Mouse (Mus musculus): ENCODE data around the gene Ppp1ca. TPM values are rescaled to one million over a fixed set of nuclear protein-coding genes. Genes with fewer than 3 reads are reported as not detected.
A peak's percentile ranks its signal among the peaks of the same experiment; 100 is the strongest.

The Ppp1ca gene
- polyA plus RNA-seq, 1 experiment from 2014 or later, result 587 TPM

DNA sequence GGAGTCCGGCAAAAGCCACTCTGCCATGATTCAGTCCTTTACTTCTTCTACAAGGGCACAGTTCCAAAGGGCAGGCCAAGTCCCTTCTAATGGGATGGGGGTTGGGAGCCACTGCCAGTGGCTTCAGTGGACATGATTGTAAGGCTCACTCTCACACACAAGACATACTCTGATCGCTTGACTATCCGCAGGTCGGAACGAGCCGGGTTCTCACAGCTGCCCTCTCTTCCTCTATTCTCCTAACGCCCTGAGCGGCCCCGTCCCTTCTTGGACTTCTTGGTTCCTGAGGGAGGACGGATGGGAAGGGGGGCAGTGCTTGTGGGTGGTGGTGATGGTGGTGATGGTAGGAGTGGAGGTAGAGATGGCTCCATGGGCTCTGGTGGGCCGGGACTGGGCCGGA, 35.1 kb upstream of the Ppp1ca start:
- H3K4me1 ChIP-seq (replicated peaks), result 0 out of 2 replicates have a peak, but pooled peaks cover under 1% of the 10 kb centered on the region
- no peaks in the 10 kb centered on the region for H3K27me3 ChIP-seq
- no peak overlapping the region for H3K9ac ChIP-seq
- H3K36me3 ChIP-seq, result peaks cover 38% of the 10 kb centered on the region
- no peak overlapping the region for H3K4me3 ChIP-seq
- H3K9me3 ChIP-seq, result no peaks in the 10 kb centered on the region
- no peak overlapping the region for H3K4me2 ChIP-seq
- no peak overlapping the region for H3K27ac ChIP-seq (replicated peaks)
- ATAC-seq (ENCODE audit: low FRiP score, low read depth), result no peak
- WGBS, result 92% methylated on average over 12 of the region's 12 CpGs

DNA sequence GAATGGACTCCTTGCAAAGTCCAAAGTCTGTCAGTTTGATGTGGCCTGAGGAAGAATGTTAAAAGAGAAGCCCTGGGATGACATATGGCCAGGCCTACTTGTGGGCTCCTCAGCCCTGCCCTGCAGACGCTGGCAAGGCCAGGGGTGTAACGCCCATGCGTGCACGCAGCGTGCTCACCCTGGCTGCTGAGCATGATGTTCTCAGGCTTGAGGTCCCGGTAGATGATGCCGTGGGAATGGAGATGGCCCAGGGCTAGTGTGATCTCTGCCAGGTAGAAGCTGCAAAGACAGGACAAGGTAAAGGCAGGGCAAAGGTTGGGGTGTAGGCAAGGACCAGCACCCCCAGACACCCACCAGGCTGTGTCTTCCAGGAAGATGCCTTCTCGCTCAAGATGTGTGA, 32.8 kb upstream of the Ppp1ca start:
- no peaks in the 10 kb centered on the region for H3K9me3 ChIP-seq

GRCm38 (mm10) chr19:4162646-4163542, 29.0 kb upstream of the Ppp1ca start, which contains the start of gene Rps6kb2:
Rps6kb2 (minus strand) TSS chr19:4163354.
- peak within 1 kb of the TSS; percentile 74 for H3K27ac ChIP-seq (replicated peaks)
- no peaks in the 10 kb centered on the region for H3K9me3 ChIP-seq
- 7% methylated on average over 42 of the region's 42 CpGs for WGBS
- peaks cover 20% of the 10 kb centered on the region for H3K4me1 ChIP-seq (replicated peaks)
- ATAC-seq (ENCODE audit: low FRiP score, low read depth), result peak; percentile 91
- peaks cover 27% of the 10 kb centered on the region for H3K36me3 ChIP-seq
- peak within 1 kb of the TSS; percentile 96 for H3K4me2 ChIP-seq
- H3K9ac ChIP-seq, result peak within 1 kb of the TSS; percentile 74
- no peaks in the 10 kb centered on the region for H3K27me3 ChIP-seq
- H3K4me3 ChIP-seq, result peak within 1 kb of the TSS; percentile 69

More for the DNA sequence above, 32.8 kb upstream of the Ppp1ca start:
- ATAC-seq (ENCODE audit: low FRiP score, low read depth), result no peak
- no peak overlapping the region for H3K4me3 ChIP-seq
- no peaks in the 10 kb centered on the region for H3K27me3 ChIP-seq
- H3K4me2 ChIP-seq, result no peak overlapping the region
- H3K4me1 ChIP-seq (replicated peaks), result peaks cover 18% of the 10 kb centered on the region
- WGBS, result 98% methylated on average over 8 of the region's 8 CpGs
- H3K27ac ChIP-seq (replicated peaks), result no peak overlapping the region
- H3K9ac ChIP-seq, result no peak overlapping the region
- H3K36me3 ChIP-seq, result peaks cover 38% of the 10 kb centered on the region

DNA sequence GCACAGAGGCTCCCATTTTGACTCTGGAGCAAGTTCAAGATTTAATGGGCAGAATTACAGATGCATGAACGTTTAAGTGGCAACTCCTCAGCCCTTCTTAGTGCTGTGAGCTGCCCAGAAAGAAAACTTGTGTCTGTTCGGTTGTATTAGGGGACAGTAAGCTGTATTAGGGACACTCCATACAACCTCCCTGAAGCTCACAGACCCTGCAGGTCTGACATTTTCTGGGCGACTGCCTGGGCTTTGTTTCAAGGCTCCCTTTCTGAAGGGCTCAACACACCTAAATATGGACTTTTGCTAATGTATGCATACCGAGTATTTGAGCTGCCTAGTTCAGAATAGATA, 28.4 kb upstream of the Ppp1ca start:
- no peaks in the 10 kb centered on the region for H3K9me3 ChIP-seq
- peak overlapping the region; percentile 74 for H3K27ac ChIP-seq (replicated peaks)
- no peaks in the 10 kb centered on the region for H3K27me3 ChIP-seq
- peaks cover 20% of the 10 kb centered on the region for H3K4me1 ChIP-seq (replicated peaks)
- peak overlapping the region; percentile 69 for H3K4me3 ChIP-seq
- WGBS, result 40% methylated on average over 4 of the region's 4 CpGs
- ATAC-seq (ENCODE audit: low FRiP score, low read depth), result peak; percentile 35; the same call in 1 of the 2 replicates
- peaks cover 21% of the 10 kb centered on the region for H3K36me3 ChIP-seq
- peak overlapping the region; percentile 74 for H3K9ac ChIP-seq
- H3K4me2 ChIP-seq, result peak overlapping the region; percentile 96

- no peak overlapping the region for H3K4me2 ChIP-seq
- WGBS, result 78% methylated on average over 3 of the region's 3 CpGs
- peaks cover 20% of the 10 kb centered on the region for H3K4me1 ChIP-seq (replicated peaks)
- H3K27me3 ChIP-seq, result no peaks in the 10 kb centered on the region
- no peak overlapping the region for H3K9ac ChIP-seq
- no peak overlapping the region for H3K4me3 ChIP-seq
- no peak for ATAC-seq (ENCODE audit: low FRiP score, low read depth)
- H3K36me3 ChIP-seq, result peaks cover 15% of the 10 kb centered on the region
- peak overlapping the region; percentile 74 for H3K27ac ChIP-seq (replicated peaks)
- H3K9me3 ChIP-seq, result no peaks in the 10 kb centered on the region
Measured at GRCm38 (mm10) chr19:4164100-4164499, 27.8 kb upstream of the Ppp1ca start.

GRCm38 (mm10) chr19:4164721-4165120, 27.1 kb upstream of the Ppp1ca start:
- Histone ChIP-seq H3K9me3 (no peaks in the 10 kb centered on the region), H3K27ac (replicated peaks) (no peak overlapping the region), H3K4me3 (no peak overlapping the region), H3K4me1 (replicated peaks) (peaks cover 22% of the 10 kb centered on the region), H3K4me2 (no peak overlapping the region), H3K9ac (no peak overlapping the region), H3K27me3 (no peaks in the 10 kb centered on the region), H3K36me3 (peaks cover 9% of the 10 kb centered on the region)
- 76% methylated on average over 2 of the region's 2 CpGs for WGBS
- ATAC-seq (ENCODE audit: low FRiP score, low read depth), result no peak

- Histone ChIP-seq H3K36me3 (no peaks in the 10 kb centered on the region), H3K4me2 (no peak overlapping the region), H3K4me1 (replicated peaks) (peaks cover 29% of the 10 kb centered on the region), H3K9ac (no peak overlapping the region), H3K9me3 (no peaks in the 10 kb centered on the region), H3K27me3 (no peaks in the 10 kb centered on the region), H3K27ac (replicated peaks) (no peak overlapping the region), H3K4me3 (no peak overlapping the region)
- WGBS, result 73% methylated on average over 9 of the region's 9 CpGs
- ATAC-seq (ENCODE audit: low FRiP score, low read depth), result no peak
Measured at GRCm38 (mm10) chr19:4166678-4167476, 25.0 kb upstream of the Ppp1ca start.

GRCm38 (mm10) chr19:4169378-4169784, 22.5 kb upstream of the Ppp1ca start:
- Histone ChIP-seq H3K4me3 (peak overlapping the region; percentile 43), H3K4me1 (replicated peaks) (peaks cover 11% of the 10 kb centered on the region), H3K27ac (replicated peaks) (peak overlapping the region; percentile 93), H3K9ac (peak overlapping the region; percentile 64), H3K27me3 (no peaks in the 10 kb centered on the region), H3K4me2 (peak overlapping the region; percentile 83), H3K36me3 (no peaks in the 10 kb centered on the region), H3K9me3 (no peaks in the 10 kb centered on the region)
- ATAC-seq (ENCODE audit: low FRiP score, low read depth), result peak; percentile 95
- under 1% methylated on average over 41 of the region's 43 CpGs for WGBS

DNA sequence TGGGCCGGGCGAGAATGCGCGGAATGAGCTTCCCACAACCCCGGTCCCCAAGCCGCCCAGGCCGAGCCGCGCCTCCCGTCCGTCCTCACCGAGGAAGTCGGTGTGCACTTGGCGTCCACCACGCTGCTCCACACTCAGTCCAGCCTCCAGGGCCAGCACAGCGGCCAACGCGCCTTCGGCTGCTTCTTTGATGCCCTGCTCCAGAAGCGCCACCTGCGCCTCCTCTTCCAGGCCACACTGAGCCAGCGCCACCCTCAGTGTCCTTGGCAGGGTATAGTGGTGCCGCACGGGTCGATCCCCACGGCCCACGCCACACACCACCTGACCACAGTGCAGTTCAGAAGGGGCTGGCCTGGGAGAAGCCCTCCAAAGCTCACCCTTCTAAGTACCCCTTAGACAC, 22.1 kb upstream of the Ppp1ca start:
- peaks cover 11% of the 10 kb centered on the region for H3K4me1 ChIP-seq (replicated peaks)
- 4% methylated on average over 27 of the region's 27 CpGs for WGBS
- H3K27me3 ChIP-seq, result no peaks in the 10 kb centered on the region
- peak overlapping the region; percentile 43 for H3K4me3 ChIP-seq
- no peaks in the 10 kb centered on the region for H3K36me3 ChIP-seq
- H3K4me2 ChIP-seq, result peak overlapping the region; percentile 83
- peak overlapping the region; percentile 64 for H3K9ac ChIP-seq
- no peaks in the 10 kb centered on the region for H3K9me3 ChIP-seq
- H3K27ac ChIP-seq (replicated peaks), result peak overlapping the region; percentile 93
- peak; percentile 65 for ATAC-seq (ENCODE audit: low FRiP score, low read depth)

DNA sequence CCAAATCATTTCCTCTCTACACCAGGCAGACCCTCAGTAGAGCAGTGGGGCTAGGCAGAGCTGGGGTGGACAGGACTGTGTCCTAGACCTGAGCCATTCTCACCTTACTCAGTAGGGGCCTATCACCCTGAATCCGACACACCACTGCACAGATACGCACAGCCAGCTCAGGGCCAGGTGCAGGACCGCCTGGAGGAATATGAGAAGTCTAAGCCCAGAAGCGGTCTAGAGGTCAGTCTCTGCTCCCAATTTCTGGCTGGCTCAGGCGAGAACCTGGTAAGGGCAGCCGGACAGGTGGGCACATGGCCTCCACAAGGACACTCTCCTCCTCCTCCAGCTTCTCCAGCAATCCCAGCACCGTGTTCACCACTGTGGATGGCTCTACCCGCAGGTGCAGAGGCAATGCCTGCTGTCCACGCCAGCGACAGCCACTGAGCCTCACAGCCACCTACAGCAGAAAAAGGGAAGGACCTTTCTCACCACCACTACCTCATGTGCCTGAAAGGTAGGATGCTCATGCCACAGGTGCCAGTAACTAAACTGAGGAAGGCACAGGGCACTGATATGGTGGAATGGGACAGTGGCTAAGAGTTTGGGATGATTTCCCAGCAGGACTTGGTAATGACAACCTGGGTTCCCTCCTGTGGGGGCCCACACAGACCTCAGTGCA, 21.0 kb upstream of the Ppp1ca start:
- WGBS, result 93% methylated on average over 10 of the region's 10 CpGs
- peaks cover 20% of the 10 kb centered on the region for H3K4me1 ChIP-seq (replicated peaks)
- H3K9me3 ChIP-seq, result no peaks in the 10 kb centered on the region
- ATAC-seq (ENCODE audit: low FRiP score, low read depth), result no peak
- no peaks in the 10 kb centered on the region for H3K27me3 ChIP-seq
- H3K27ac ChIP-seq (replicated peaks), result 0 out of 2 replicates have a peak overlapping the region, but pooled peaks have one; percentile 93
- no peak overlapping the region for H3K4me3 ChIP-seq
- H3K9ac ChIP-seq, result no peak overlapping the region; the same call in 1 of the 2 replicates
- no peak overlapping the region for H3K4me2 ChIP-seq
- no peaks in the 10 kb centered on the region for H3K36me3 ChIP-seq

DNA sequence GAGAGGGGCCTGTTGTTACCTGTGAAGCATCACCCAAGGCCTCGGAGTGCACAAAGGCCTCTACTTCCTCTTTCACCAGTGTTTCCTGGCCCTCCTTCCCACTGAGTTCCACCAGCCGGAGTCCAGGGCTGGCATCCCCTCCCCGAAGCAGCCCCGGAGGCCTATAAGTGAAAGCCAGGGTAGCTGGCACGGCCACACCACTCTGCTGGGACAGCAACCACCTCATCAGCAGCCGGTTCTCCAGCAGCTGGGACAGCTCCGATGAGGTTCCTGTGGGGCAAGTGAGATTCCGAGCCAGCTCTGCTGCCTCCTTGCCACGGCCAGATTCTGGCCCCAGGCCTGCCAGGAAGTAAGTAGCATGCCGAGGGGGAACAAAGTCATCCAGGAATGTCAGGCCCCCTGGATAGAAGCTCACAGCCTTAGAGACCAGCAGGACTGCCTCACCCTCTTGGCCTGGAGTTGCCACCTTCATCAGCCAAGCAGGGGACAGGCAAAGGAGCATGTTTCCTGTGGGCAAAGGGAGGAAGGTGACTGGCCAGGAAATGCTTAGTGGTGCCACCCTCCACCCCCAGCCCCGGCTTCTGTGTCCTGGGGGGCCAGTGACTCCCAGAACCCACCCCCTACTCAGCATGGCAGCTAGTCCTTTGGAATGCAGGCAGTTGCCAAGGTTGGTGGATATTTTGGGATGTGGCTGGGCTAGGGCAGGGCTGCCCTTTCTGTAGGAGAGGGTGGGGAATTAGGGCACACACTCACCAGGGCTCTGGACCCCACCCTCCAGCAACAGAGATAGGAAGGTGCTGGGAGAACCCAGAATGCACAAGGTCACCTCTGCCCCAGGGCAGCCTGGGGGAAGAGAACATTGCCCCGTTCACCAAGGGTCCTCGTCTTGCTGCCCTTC, 20.2 kb upstream of the Ppp1ca start:
- peaks cover 20% of the 10 kb centered on the region for H3K4me1 ChIP-seq (replicated peaks)
- H3K27ac ChIP-seq (replicated peaks), result no peak overlapping the region
- no peak for ATAC-seq (ENCODE audit: low FRiP score, low read depth)
- H3K9ac ChIP-seq, result no peak overlapping the region; the same call in 1 of the 2 replicates
- H3K36me3 ChIP-seq, result no peaks in the 10 kb centered on the region
- H3K4me3 ChIP-seq, result no peak overlapping the region
- WGBS, result 70% methylated on average over 13 of the region's 13 CpGs
- no peak overlapping the region for H3K4me2 ChIP-seq
- no peaks in the 10 kb centered on the region for H3K27me3 ChIP-seq
- no peaks in the 10 kb centered on the region for H3K9me3 ChIP-seq

All from hindbrain, embryonic 15.5 days (tissue).